In genomic region chr7:4516332-4517050, GRCm38 (mm10) we compare ENCODE assay signal across 9 mouse cellular contexts. TPM values are rescaled to one million over a fixed set of nuclear protein-coding genes. Genes with fewer than 3 reads are reported as not detected.
DNase-seq lines count a peak whose midpoint lies in the region; ATAC-seq and TF ChIP-seq lines count a peak whose summit lies in the region.
"Had no signal": no experiment of that assay in that cellular context is flagged by ENCODE, and none has a peak within 500 bp of the region (broad histone marks: within the 10 kb centered on the region; RNA-seq: fewer than 3 reads in every experiment).

TSS of gene Tnnt1 (minus strand) at chr7:4516382.

- no peak for TF ChIP-seq CTCF in heart, adult 2 months (IDR thresholded peaks at IDR 0.05)

- no peak within 1 kb of the TSS for H3K9ac ChIP-seq in hindbrain, embryonic 12.5 days
- no peak within 1 kb of the TSS for H3K9ac ChIP-seq in hindbrain, embryonic 13.5 days
- peak within 1 kb of the TSS; percentile 22; the same call in 1 of the 2 replicates for H3K9ac ChIP-seq in heart, adult 2 months (ENCODE audit: low read depth, low read length)
- H3K9ac ChIP-seq in liver, embryonic 13.5 days = no peak within 1 kb of the TSS

- peaks cover 18% of the 10 kb centered on the region for H3K27me3 ChIP-seq in hindbrain, embryonic 12.5 days
- H3K27me3 ChIP-seq in hindbrain, embryonic 13.5 days = peaks cover 14% of the 10 kb centered on the region
- no peaks in the 10 kb centered on the region for H3K27me3 ChIP-seq in heart, adult 2 months (ENCODE audit: control insufficient read depth, insufficient read depth, low read length)
- peaks cover 13% of the 10 kb centered on the region for H3K27me3 ChIP-seq in liver, embryonic 13.5 days

- peak; percentile 86 for TF ChIP-seq POLR2A in heart, adult 2 months (IDR thresholded peaks at IDR 0.05; ENCODE audit: insufficient read depth, low read depth, low read length)

- peak; percentile 85 for DNase-seq in ZHBTc4 (ENCODE audit: low read depth, low spot score)
- peak; percentile 51 to 64 for DNase-seq in heart, adult 2 months
- no peak for DNase-seq in liver, embryonic 13.5 days
- no peak for DNase-seq in urinary bladder, postnatal 25 days (ENCODE audit: low spot score)
- no peak for DNase-seq in left cerebral cortex, postnatal 4 days
- DNase-seq: midbrain, embryonic 14.5 days had no signal

- TF ChIP-seq EP300 in heart, adult 2 months (IDR thresholded peaks at IDR 0.05; ENCODE audit: insufficient read depth, low read depth, low read length) = peak; percentile 91; the same call in 1 of the 2 replicates

- H3K36me3 ChIP-seq in hindbrain, embryonic 12.5 days = no peaks in the 10 kb centered on the region
- H3K36me3 ChIP-seq in hindbrain, embryonic 13.5 days = no peaks in the 10 kb centered on the region
- H3K36me3 ChIP-seq in heart, adult 2 months (ENCODE audit: control insufficient read depth, insufficient read depth, low read length) = no peaks in the 10 kb centered on the region; the same call in 1 of the 2 replicates
- H3K36me3 ChIP-seq in liver, embryonic 13.5 days = no peaks in the 10 kb centered on the region

- 15% methylated on average over 4 of the region's 4 CpGs for WGBS in hindbrain, embryonic 12.5 days
- WGBS in hindbrain, embryonic 13.5 days = 8% methylated on average over 4 of the region's 4 CpGs
- 30% methylated on average over 4 of the region's 4 CpGs for WGBS in heart, adult 2 months
- 16% methylated on average over 4 of the region's 4 CpGs for WGBS in liver, embryonic 13.5 days (ENCODE audit: insufficient replicate concordance)

- no peak within 1 kb of the TSS; the same call in 1 of the 2 replicates for H3K4me2 ChIP-seq in hindbrain, embryonic 12.5 days (replicated peaks)
- no peak within 1 kb of the TSS for H3K4me2 ChIP-seq in hindbrain, embryonic 13.5 days
- H3K4me2 ChIP-seq in liver, embryonic 13.5 days = no peak within 1 kb of the TSS

- H3K27ac ChIP-seq in hindbrain, embryonic 12.5 days = no peak within 1 kb of the TSS
- H3K27ac ChIP-seq in hindbrain, embryonic 13.5 days = no peak within 1 kb of the TSS
- peak within 1 kb of the TSS; percentile 53 for H3K27ac ChIP-seq in heart, adult 2 months
- no peak within 1 kb of the TSS for H3K27ac ChIP-seq in liver, embryonic 13.5 days

- peaks cover 27% of the 10 kb centered on the region for H3K4me1 ChIP-seq in hindbrain, embryonic 12.5 days
- H3K4me1 ChIP-seq in hindbrain, embryonic 13.5 days (replicated peaks) = peaks cover 21% of the 10 kb centered on the region
- peaks cover 8% of the 10 kb centered on the region for H3K4me1 ChIP-seq in heart, adult 2 months (ENCODE audit: control insufficient read depth, insufficient read depth, low read length)
- H3K4me1 ChIP-seq in liver, embryonic 13.5 days (replicated peaks) = peaks cover 25% of the 10 kb centered on the region

- intact Hi-C loops in heart, adult 2 months (cut with DNase I) = no loop called here
- intact Hi-C loops in left cerebral cortex, postnatal 4 days (cut with DNase I) = no loop called here

- ATAC-seq in hindbrain, embryonic 12.5 days (ENCODE audit: low FRiP score) = 0 out of 2 replicates have a peak, but pooled peaks have one; percentile 35
- no peak for ATAC-seq in hindbrain, embryonic 13.5 days (ENCODE audit: low FRiP score)
- no peak for ATAC-seq in liver, embryonic 13.5 days (ENCODE audit: low read depth)
- no peak for ATAC-seq in inflammation-experienced regulatory T-cells, adult 6 months

- no peaks in the 10 kb centered on the region for H3K9me3 ChIP-seq in hindbrain, embryonic 12.5 days (replicated peaks)
- no peaks in the 10 kb centered on the region for H3K9me3 ChIP-seq in hindbrain, embryonic 13.5 days
- no peaks in the 10 kb centered on the region for H3K9me3 ChIP-seq in liver, embryonic 13.5 days (replicated peaks)

- H3K4me3 ChIP-seq in hindbrain, embryonic 12.5 days = no peak within 1 kb of the TSS
- H3K4me3 ChIP-seq in hindbrain, embryonic 13.5 days = no peak within 1 kb of the TSS
- H3K4me3 ChIP-seq in heart, adult 2 months = no peak within 1 kb of the TSS
- H3K4me3 ChIP-seq in liver, embryonic 13.5 days (replicated peaks) = no peak within 1 kb of the TSS

- H3K79me2 ChIP-seq in heart, adult 2 months (replicated peaks; ENCODE audit: control insufficient read depth, insufficient read depth, low read length) = no peaks in the 10 kb centered on the region

RNA-seq across cellular contexts. Expression of gene Tnnt1, which starts in this region (rescaled TPM):
- 19.2 and 72.4 TPM in 2 replicates for polyA plus RNA-seq in hindbrain, embryonic 12.5 days (2016; fragmentation: Nextera tagmentation; extraction: Ambion mirVana)
- polyA plus RNA-seq in hindbrain, embryonic 13.5 days (2015; fragmentation: Nextera tagmentation; extraction: Ambion mirVana) = 7.4 and 7.5 TPM in 2 replicates
- 10 to 100 TPM; 15.6 to 19.7 TPM for total RNA-seq in heart, adult 2 months (2021)
- 9.2 and 12.1 TPM in 2 replicates for polyA plus RNA-seq in heart, adult 2 months (2012; rRNA removed)
- polyA plus RNA-seq in liver, embryonic 13.5 days (2015; fragmentation: Nextera tagmentation; extraction: Ambion mirVana) = 13.2 and 13.4 TPM in 2 replicates
- polyA plus RNA-seq in inflammation-experienced regulatory T-cells, adult 6 months (2017; shearing (Covaris generic)) = 1 to 10 TPM; 6.4 to 8.0 (median 6.9) TPM
- 1 to 10 TPM in 1 of 2 experiments, under 1 TPM in 1; 0.89 to 1.0 TPM for total RNA-seq in left cerebral cortex, postnatal 4 days (2021)

Comparison
In these comparisons a context has a peak if more than half of its experiments do, and no peak if none do; other contexts are left out.
1. RNA of gene Tnnt1 (total RNA-seq): 15.6 to 19.7 TPM in heart, adult 2 months; 0.89 to 1.0 TPM in left cerebral cortex, postnatal 4 days; every median in the first group is over 4 times any median in the second.
2. DNase-seq: peak in ZHBTc4 (single experiment) and heart, adult 2 months (2 of 2); none in liver, embryonic 13.5 days (single experiment), urinary bladder, postnatal 25 days (single experiment) and left cerebral cortex, postnatal 4 days (single experiment).